Mouse (Mus musculus) embryonic fibroblast, embryonic 13.5 days (primary cell): ENCODE data around the gene Hist1h4i. TPM values are rescaled to one million over a fixed set of nuclear protein-coding genes. Genes with fewer than 3 reads are reported as not detected.

Experiments
- H3K27ac ChIP-seq: 2 replicates; pipeline ENCODE4 v1.5.1; 2012; ENCODE audit warnings: low read length, control low read depth, inconsistent platforms; ENCODE audit not compliant: insufficient read depth
- H3K4me1 ChIP-seq: 2 replicates; pipeline ENCODE4 v1.6.1; 2011; ENCODE audit warnings: low read length; ENCODE audit not compliant: control insufficient read depth, insufficient read depth
- H3K4me3 ChIP-seq: 2 replicates; pipeline ENCODE4 v1.5.1; 2011; ENCODE audit warnings: mild to moderate bottlenecking, control low read depth, low read length; ENCODE audit not compliant: insufficient read depth
- CTCF ChIP-seq: IDR thresholded peaks from 2 replicates; pipeline ENCODE4 v1.5.1; 2011; ENCODE audit warnings: mild to moderate bottlenecking, control low read depth, low read length, moderate library complexity, borderline replicate concordance; ENCODE audit not compliant: insufficient read depth
- POLR2A ChIP-seq: IDR thresholded peaks from 2 replicates; pipeline ENCODE4 v1.6.1; 2011; ENCODE audit warnings: low read depth, mild to moderate bottlenecking, control low read depth, low read length, moderate library complexity
- polyA plus RNA-seq: library from polyadenylated mRNA; stranded (reverse); fragments of >200 nt; gene quantifications from 2 replicates; pipeline ENCODE4 v1.2.4, GENCODE M21; 2011; ENCODE audit warnings: low read depth; ENCODE audit not compliant: missing spikeins, insufficient read length

Gene Hist1h4i
- polyA plus RNA-seq, 1 experiment, result 9.1 TPM

GRCm38 (mm10) chr13:22013716-22014115 is 27.4 kb downstream of the Hist1h4i start:
- no peak overlapping the region for H3K4me3 ChIP-seq
- peaks cover 3% of the 10 kb centered on the region; the same call in 1 of the 2 replicates for H3K4me1 ChIP-seq
- H3K27ac ChIP-seq, result no peak overlapping the region
- no peak for TF ChIP-seq CTCF
- no peak for TF ChIP-seq POLR2A

- Histone ChIP-seq H3K4me3 (no peak within 1 kb of the TSS), H3K27ac (no peak within 1 kb of the TSS), H3K4me1 (peaks cover 3% of the 10 kb centered on the region; the same call in 1 of the 2 replicates)
- TF ChIP-seq POLR2A (no peak), CTCF (no peak)
Measured at GRCm38 (mm10) chr13:22009642-22010041, 31.5 kb downstream of the Hist1h4i start, which contains the start of gene Prss16. Prss16 (minus strand) TSS chr13:22009742.

- H3K4me1 ChIP-seq, result 0 out of 2 replicates have a peak, but pooled peaks cover 2% of the 10 kb centered on the region
- H3K27ac ChIP-seq, result no peak overlapping the region
- H3K4me3 ChIP-seq, result no peak overlapping the region
- TF ChIP-seq POLR2A, result no peak
- no peak for TF ChIP-seq CTCF
Measured at GRCm38 (mm10) chr13:22008707-22009106, 32.5 kb downstream of the Hist1h4i start.

GRCm38 (mm10) chr13:22007872-22008271 is 33.3 kb downstream of the Hist1h4i start:
- Histone ChIP-seq H3K4me3 (no peak overlapping the region), H3K27ac (no peak overlapping the region), H3K4me1 (0 out of 2 replicates have a peak, but pooled peaks cover 2% of the 10 kb centered on the region)
- TF ChIP-seq POLR2A (no peak), CTCF (no peak)

- Histone ChIP-seq H3K4me1 (0 out of 2 replicates have a peak, but pooled peaks cover 2% of the 10 kb centered on the region), H3K27ac (no peak overlapping the region), H3K4me3 (peak overlapping the region; percentile 68)
- TF ChIP-seq POLR2A (no peak), CTCF (no peak)
Measured at GRCm38 (mm10) chr13:22007121-22007510, 34.0 kb downstream of the Hist1h4i start.

GRCm38 (mm10) chr13:22006334-22007120 is 34.6 kb downstream of the Hist1h4i start:
- TF ChIP-seq CTCF, result no peak
- no peak; the same call in 1 of the 2 replicates for TF ChIP-seq POLR2A
- H3K4me1 ChIP-seq, result 0 out of 2 replicates have a peak, but pooled peaks cover 2% of the 10 kb centered on the region
- H3K27ac ChIP-seq, result no peak overlapping the region
- peak overlapping the region; percentile 68 for H3K4me3 ChIP-seq

- H3K4me3 ChIP-seq, result peak overlapping the region; percentile 68
- H3K27ac ChIP-seq, result no peak overlapping the region
- H3K4me1 ChIP-seq, result 0 out of 2 replicates have a peak, but pooled peaks cover 2% of the 10 kb centered on the region
- no peak for TF ChIP-seq POLR2A
- no peak for TF ChIP-seq CTCF
Measured at GRCm38 (mm10) chr13:22005605-22006333, 35.4 kb downstream of the Hist1h4i start.

- H3K27ac ChIP-seq, result no peak overlapping the region
- TF ChIP-seq POLR2A (no peak), CTCF (no peak)
- H3K4me1 ChIP-seq, result no peaks in the 10 kb centered on the region
- no peak overlapping the region for H3K4me3 ChIP-seq
Measured at GRCm38 (mm10) chr13:22001823-22002222, 39.3 kb downstream of the Hist1h4i start.

GRCm38 (mm10) chr13:22001346-22001745 is 39.8 kb downstream of the Hist1h4i start:
- TF ChIP-seq POLR2A, result no peak
- Histone ChIP-seq H3K27ac (no peak overlapping the region), H3K4me3 (no peak overlapping the region), H3K4me1 (no peaks in the 10 kb centered on the region)

GRCm38 (mm10) chr13:21999147-21999546 is 42.0 kb downstream of the Hist1h4i start:
- TF ChIP-seq CTCF (no peak), POLR2A (no peak)
- H3K4me1 ChIP-seq, result no peaks in the 10 kb centered on the region

More at GRCm38 (mm10) chr13:21999147-21999546, 42.0 kb downstream of the Hist1h4i start:
- no peak overlapping the region for H3K27ac ChIP-seq
- H3K4me3 ChIP-seq, result no peak overlapping the region
